Comparison of ENCODE assay signal across 28 mouse cellular contexts in the genomic region with DNA sequence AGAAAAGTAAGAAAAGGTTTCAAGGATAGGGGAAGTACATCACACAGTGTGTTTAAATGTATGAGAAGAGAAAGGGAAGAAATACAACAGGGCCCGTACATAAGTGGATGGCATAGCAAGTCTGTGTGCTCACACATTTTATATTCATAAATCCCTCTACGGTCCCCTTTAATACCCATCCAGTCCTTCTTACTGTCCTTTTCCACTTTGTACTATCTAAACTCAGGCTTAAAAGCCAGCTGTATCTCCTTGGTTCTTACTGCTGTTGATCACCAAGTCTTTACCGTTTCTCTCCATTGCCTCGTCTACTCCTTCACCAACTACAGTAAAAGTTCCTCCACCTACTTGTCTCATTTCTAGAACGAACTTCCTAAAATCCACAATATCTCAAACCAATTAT. TPM values are rescaled to one million over a fixed set of nuclear protein-coding genes. Genes with fewer than 3 reads are reported as not detected.
DNase-seq lines count a peak whose midpoint lies in the region; ATAC-seq and TF ChIP-seq lines count a peak whose summit lies in the region.
"Had no signal": no experiment of that assay in that cellular context is flagged by ENCODE, and none has a peak within 500 bp of the region (broad histone marks: within the 10 kb centered on the region; RNA-seq: fewer than 3 reads in every experiment).

No protein-coding gene starts in this region.

- H3K9me3 ChIP-seq in megakaryocyte, embryonic 14.5 days: no peaks in the 10 kb centered on the region
- no peaks in the 10 kb centered on the region for H3K9me3 ChIP-seq in forebrain, embryonic 11.5 days (ENCODE audit: control insufficient read depth, low read length)
- H3K9me3 ChIP-seq: embryonic facial prominence, embryonic 12.5 days; forebrain, embryonic 15.5 days; hindbrain, embryonic 10.5 days; midbrain, embryonic 12.5 days; neural tube, embryonic 13.5 days had no signal

- H3K36me3 ChIP-seq in megakaryocyte, embryonic 14.5 days (replicated peaks; ENCODE audit: low read length): no peaks in the 10 kb centered on the region
- H3K36me3 ChIP-seq in splenic B cell, adult 2 months (ENCODE audit: control insufficient read depth, insufficient read depth, low read length, poor library complexity, severe bottlenecking): 0 out of 2 replicates have a peak, but pooled peaks cover 1% of the 10 kb centered on the region
- H3K36me3 ChIP-seq in forebrain, embryonic 11.5 days (ENCODE audit: control insufficient read depth, insufficient read depth, low read length): no peaks in the 10 kb centered on the region
- H3K36me3 ChIP-seq: embryonic facial prominence, embryonic 12.5 days; forebrain, embryonic 15.5 days; hindbrain, embryonic 10.5 days; midbrain, embryonic 12.5 days; neural tube, embryonic 13.5 days had no signal

- peak; percentile 62 for DNase-seq in CD4-positive, CD25-positive, alpha-beta regulatory T cell, adult 2 months (ENCODE audit: low read depth, low spot score)
- peak; percentile 68 for DNase-seq in splenic B cell, adult 2 months (ENCODE audit: low read depth, low spot score)
- DNase-seq in kidney, adult 8-10 months: no peak
- DNase-seq in forebrain, embryonic 11.5 days (ENCODE audit: low spot score): no peak
- DNase-seq: adrenal gland, postnatal 10 days; cerebellum, adult 11 months; cerebellum, adult 9-11 months; embryo, embryonic 11 days; gastrocnemius, adult 2 months; gastrocnemius, postnatal 36 days; kidney, adult 18-20 months; left cerebral cortex, postnatal 4 days; right cerebral cortex, postnatal 4 days had no signal

- no peak for TF ChIP-seq POLR2A in bone marrow, adult 2 months (IDR thresholded peaks at IDR 0.05; ENCODE audit: borderline replicate concordance, control insufficient read depth, low read depth, low read length)

- TF ChIP-seq CTCF in bone marrow, adult 2 months (IDR thresholded peaks at IDR 0.05; ENCODE audit: control insufficient read depth, insufficient read depth, low read length): no peak

- peak overlapping the region; percentile 56; the same call in 1 of the 2 replicates for H3K27ac ChIP-seq in bone marrow, adult 2 months (ENCODE audit: control insufficient read depth, insufficient read depth, low read depth, low read length, poor library complexity)
- H3K27ac ChIP-seq in forebrain, embryonic 11.5 days (ENCODE audit: low read depth, low read length): no peak overlapping the region
- H3K27ac ChIP-seq: embryonic facial prominence, embryonic 12.5 days; forebrain, embryonic 15.5 days; gastrocnemius, adult 2 months; hindbrain, embryonic 10.5 days; layer of hippocampus, adult 2 months; midbrain, embryonic 12.5 days; neural tube, embryonic 13.5 days had no signal

- H3K4me2 ChIP-seq in forebrain, embryonic 11.5 days (ENCODE audit: low read depth, low read length, severe bottlenecking): no peak overlapping the region
- H3K4me2 ChIP-seq: embryonic facial prominence, embryonic 12.5 days; forebrain, embryonic 15.5 days; heart, embryonic 11.5 days; midbrain, embryonic 12.5 days; neural tube, embryonic 13.5 days had no signal

- ATAC-seq in CD4-positive, CD25-positive, alpha-beta regulatory T cell, adult 4 months: no peak
- no peak for ATAC-seq in megakaryocyte, adult 5-6 weeks (ENCODE audit: poor library complexity, severe bottlenecking)
- ATAC-seq in forebrain, embryonic 11.5 days (replicated peaks; ENCODE audit: low FRiP score): no peak
- ATAC-seq: forebrain, embryonic 15.5 days; hindbrain, embryonic 16.5 days; lung, postnatal 0 days had no signal

- no peak overlapping the region for H3K9ac ChIP-seq in forebrain, embryonic 11.5 days (ENCODE audit: low read length)
- H3K9ac ChIP-seq: embryonic facial prominence, embryonic 12.5 days; forebrain, embryonic 15.5 days; midbrain, embryonic 12.5 days; neural tube, embryonic 13.5 days had no signal

- peak overlapping the region; percentile 94 for H3K4me3 ChIP-seq in megakaryocyte, embryonic 14.5 days (replicated peaks)
- H3K4me3 ChIP-seq in bone marrow, adult 2 months (replicated peaks; ENCODE audit: control insufficient read depth, low read depth, low read length): no peak overlapping the region
- H3K4me3 ChIP-seq in forebrain, embryonic 11.5 days (ENCODE audit: low read depth, low read length): no peak overlapping the region
- H3K4me3 ChIP-seq: embryonic facial prominence, embryonic 12.5 days; forebrain, embryonic 15.5 days; gastrocnemius, adult 2 months; hindbrain, embryonic 10.5 days; layer of hippocampus, adult 2 months; midbrain, embryonic 12.5 days; myocyte; neural tube, embryonic 13.5 days had no signal

- H3K27me3 ChIP-seq in megakaryocyte, embryonic 14.5 days (replicated peaks): no peaks in the 10 kb centered on the region
- no peaks in the 10 kb centered on the region for H3K27me3 ChIP-seq in splenic B cell, adult 2 months (ENCODE audit: control insufficient read depth, insufficient read depth, low read length, poor library complexity, severe bottlenecking)
- no peaks in the 10 kb centered on the region for H3K27me3 ChIP-seq in forebrain, embryonic 11.5 days (ENCODE audit: control insufficient read depth, insufficient read depth, low read length)
- H3K27me3 ChIP-seq: embryonic facial prominence, embryonic 12.5 days; forebrain, embryonic 15.5 days; midbrain, embryonic 12.5 days; neural tube, embryonic 13.5 days had no signal

- H3K4me1 ChIP-seq in megakaryocyte, embryonic 14.5 days: peaks cover 69% of the 10 kb centered on the region
- peaks cover 3% of the 10 kb centered on the region for H3K4me1 ChIP-seq in bone marrow, adult 2 months (ENCODE audit: control insufficient read depth, insufficient read depth, low read length)
- no peaks in the 10 kb centered on the region for H3K4me1 ChIP-seq in forebrain, embryonic 11.5 days (replicated peaks; ENCODE audit: control insufficient read depth, insufficient read depth, low read length)
- H3K4me1 ChIP-seq: embryonic facial prominence, embryonic 12.5 days; forebrain, embryonic 15.5 days; midbrain, embryonic 12.5 days had no signal

- 20% methylated on average over 5 of the region's 5 CpGs for WGBS in bone marrow, adult 2 months
- 93% methylated on average over 5 of the region's 5 CpGs for WGBS in forebrain, embryonic 11.5 days

RNA-seq across cellular contexts. Expression of a gene that starts 37.9 kb away (rescaled TPM):
- polyA plus RNA-seq in CD4-positive, CD25-positive, alpha-beta regulatory T cell, adult 4 months (2017; shearing (Covaris generic)): 100 to 1,000 TPM; 430 to 456 TPM
- polyA plus RNA-seq in megakaryocyte, embryonic 14.5 days (2012; ENCODE audit: insufficient read depth, low replicate concordance): 2.8 TPM in 1 of 2 replicates, not detected in the other
- 125 and 144 TPM in 2 replicates for total RNA-seq in megakaryocyte, adult 5-6 weeks (2015)
- 285 and 325 TPM in 2 replicates for total RNA-seq in megakaryocyte, adult 5-6 weeks (2017)
- polyA plus RNA-seq in bone marrow, adult 2 months (2011; ENCODE audit: insufficient read depth, insufficient read length, low replicate concordance, missing spikeins): 6.5 and 17.4 TPM in 2 replicates
- polyA plus RNA-seq in forebrain, embryonic 11.5 days (2014; fragmentation: Nextera tagmentation; extraction: Ambion mirVana): 0.21 TPM in 1 of 2 replicates, not detected in the other
- total RNA-seq: layer of hippocampus, postnatal 25 days had no signal

Comparison
In these comparisons a context has a peak if more than half of its experiments do, and no peak if none do; other contexts are left out.
1. DNase-seq: peak in CD4-positive, CD25-positive, alpha-beta regulatory T cell, adult 2 months (single experiment) and splenic B cell, adult 2 months (single experiment); none in kidney, adult 8-10 months (0 of 2) and forebrain, embryonic 11.5 days (single experiment).
2. RNA of a gene that starts 37.9 kb away (polyA plus RNA-seq): 430 to 456 TPM in CD4-positive, CD25-positive, alpha-beta regulatory T cell, adult 4 months; 6.5 to 17.4 TPM in bone marrow, adult 2 months, 2.8 TPM in megakaryocyte, embryonic 14.5 days and 0.21 TPM in forebrain, embryonic 11.5 days; every median in the first group is over 10 times any median in the second.